Mouse (Mus musculus) NIH3T3 (cell line): ENCODE results near the gene Polr2f.

Experiments used
- DNase-seq: peaks from one replicate; pipeline ENCODE4 v3.0.0-alpha.2; 2012; ENCODE audit warnings: low read depth

Gene Polr2f

GRCm38 (mm10) chr15:79162301-79162700 lies 21.5 kb downstream of the Polr2f start:
- DNase-seq = peak; percentile 58

GRCm38 (mm10) chr15:79162822-79163221 lies 22.0 kb downstream of the Polr2f start:
- DNase-seq = no peak

GRCm38 (mm10) chr15:79164251-79164650 lies 23.4 kb downstream of the Polr2f start:
- no peak for DNase-seq

- no peak for DNase-seq
Measured at GRCm38 (mm10) chr15:79165140-79165539, 24.3 kb downstream of the Polr2f start, which contains the start of gene Sox10. TSS of gene Sox10 (minus strand) at chr15:79165240.

- DNase-seq = no peak
Measured at GRCm38 (mm10) chr15:79166712-79167111, 25.9 kb downstream of the Polr2f start.

- peak; percentile 25 for DNase-seq
Measured at GRCm38 (mm10) chr15:79176905-79177304, 36.1 kb downstream of the Polr2f start.

GRCm38 (mm10) chr15:79185213-79185612 lies 44.4 kb downstream of the Polr2f start:
- peak; percentile 60 for DNase-seq

GRCm38 (mm10) chr15:79187819-79188218 lies 47.0 kb downstream of the Polr2f start:
- no peak for DNase-seq

GRCm38 (mm10) chr15:79191426-79191825 lies 50.6 kb downstream of the Polr2f start:
- DNase-seq = no peak

GRCm38 (mm10) chr15:79192450-79192849 lies 51.6 kb downstream of the Polr2f start:
- no peak for DNase-seq

- peak; percentile 83 for DNase-seq
Measured at GRCm38 (mm10) chr15:79192885-79193845, 52.4 kb downstream of the Polr2f start.

- no peak for DNase-seq
Measured at GRCm38 (mm10) chr15:79194048-79194447, 53.2 kb downstream of the Polr2f start.

- no peak for DNase-seq
Measured at GRCm38 (mm10) chr15:79194946-79195345, 54.1 kb downstream of the Polr2f start.

- peak; percentile 58 for DNase-seq
Measured at GRCm38 (mm10) chr15:79195492-79195891, 54.7 kb downstream of the Polr2f start.

- DNase-seq = no peak
Measured at GRCm38 (mm10) chr15:79199390-79199976, 58.7 kb downstream of the Polr2f start.
